Mouse (Mus musculus) limb, embryonic 12.5 days (tissue): ENCODE measurements around the gene Klhl21. TPM values are rescaled to one million over a fixed set of nuclear protein-coding genes. Genes with fewer than 3 reads are reported as not detected.

Experiments used
- ATAC-seq: fragments of 200-750 bp; cut with Nextera tagmentation; 2 replicates; pipeline ENCODE4 v1.8.0; 2017; ENCODE audit warnings: low read depth, moderate TSS enrichment; ENCODE audit not compliant: insufficient number of reproducible peaks, insufficient read depth, low FRiP score, low TSS enrichment
- H3K27ac ChIP-seq: fragments of 300-500 bp; sonication (generic); 2 replicates; pipeline ENCODE4 v1.5.1; 2016; ENCODE audit warnings: mild to moderate bottlenecking, moderate library complexity
- H3K27me3 ChIP-seq: fragments of 300-500 bp; sonication (generic); 2 replicates; pipeline ENCODE4 v1.6.1; 2016; ENCODE audit warnings: mild to moderate bottlenecking, moderate library complexity
- H3K36me3 ChIP-seq: fragments of 300-500 bp; sonication (generic); 2 replicates; pipeline ENCODE4 v1.6.1; 2016; ENCODE audit warnings: mild to moderate bottlenecking, moderate library complexity
- H3K4me1 ChIP-seq: fragments of 300-500 bp; sonication (generic); replicated peaks from 2 replicates; pipeline ENCODE4 v1.6.1; 2016
- H3K4me2 ChIP-seq: fragments of 300-500 bp; sonication (generic); 2 replicates; pipeline ENCODE4 v1.6.1; 2016; ENCODE audit warnings: mild to moderate bottlenecking, moderate library complexity
- H3K4me3 ChIP-seq: fragments of 300-500 bp; sonication (generic); replicated peaks from 2 replicates; pipeline ENCODE4 v1.5.1; 2016; ENCODE audit warnings: mild to moderate bottlenecking
- H3K9ac ChIP-seq: fragments of 300-500 bp; sonication (generic); replicated peaks from 2 replicates; pipeline ENCODE4 v1.6.1; 2016; ENCODE audit warnings: mild to moderate bottlenecking, moderate library complexity
- H3K9me3 ChIP-seq: fragments of 300-500 bp; sonication (generic); 2 replicates; pipeline ENCODE4 v1.6.1; 2016; ENCODE audit warnings: mild to moderate bottlenecking, moderate library complexity
- WGBS: fragments of 180-500 bp; shearing (Covaris S2); methylation state at CpG from one replicate; pipeline ENCODE4 v1.1.7; 2016; 5-methylcytosine and 5-hydroxymethylcytosine counted together
- polyA plus RNA-seq: library from polyadenylated mRNA; unstranded; fragments of >200 nt; fragmentation: Nextera tagmentation; extraction: Ambion mirVana; gene quantifications from 2 replicates; pipeline ENCODE4 v1.2.1, GENCODE M21; 2016

Klhl21 gene
- polyA plus RNA-seq, 1 experiment from 2014 or later, result 16.9 TPM

GRCm38 (mm10) chr4:152039831-152040310 is 31.3 kb downstream of the Klhl21 start:
- Histone ChIP-seq H3K27me3 (no peaks in the 10 kb centered on the region), H3K27ac (peak overlapping the region; percentile 17; the same call in 1 of the 2 replicates), H3K9me3 (no peaks in the 10 kb centered on the region), H3K4me2 (peak overlapping the region; percentile 95), H3K4me3 (peak overlapping the region; percentile 100), H3K9ac (peak overlapping the region; percentile 88), H3K4me1 (peaks cover 13% of the 10 kb centered on the region), H3K36me3 (peaks cover 40% of the 10 kb centered on the region)
- no peak for ATAC-seq
- 5% methylated on average over 25 of the region's 25 CpGs for WGBS

GRCm38 (mm10) chr4:152041924-152042641 is 33.5 kb downstream of the Klhl21 start:
- Histone ChIP-seq H3K9me3 (no peaks in the 10 kb centered on the region), H3K4me1 (peaks cover 13% of the 10 kb centered on the region), H3K27ac (no peak overlapping the region), H3K36me3 (peaks cover 62% of the 10 kb centered on the region), H3K9ac (no peak overlapping the region), H3K27me3 (no peaks in the 10 kb centered on the region), H3K4me3 (no peak overlapping the region), H3K4me2 (no peak overlapping the region)
- no peak for ATAC-seq
- WGBS, result 97% methylated on average over 22 of the region's 22 CpGs

GRCm38 (mm10) chr4:152043171-152043570 is 34.6 kb downstream of the Klhl21 start:
- no peak overlapping the region for H3K9ac ChIP-seq
- no peak overlapping the region for H3K4me3 ChIP-seq
- no peaks in the 10 kb centered on the region for H3K9me3 ChIP-seq
- no peaks in the 10 kb centered on the region for H3K27me3 ChIP-seq
- H3K36me3 ChIP-seq, result peaks cover 73% of the 10 kb centered on the region
- H3K27ac ChIP-seq, result no peak overlapping the region
- WGBS, result 86% methylated on average over 3 of the region's 3 CpGs
- ATAC-seq, result no peak
- peaks cover 13% of the 10 kb centered on the region for H3K4me1 ChIP-seq
- H3K4me2 ChIP-seq, result no peak overlapping the region

DNA sequence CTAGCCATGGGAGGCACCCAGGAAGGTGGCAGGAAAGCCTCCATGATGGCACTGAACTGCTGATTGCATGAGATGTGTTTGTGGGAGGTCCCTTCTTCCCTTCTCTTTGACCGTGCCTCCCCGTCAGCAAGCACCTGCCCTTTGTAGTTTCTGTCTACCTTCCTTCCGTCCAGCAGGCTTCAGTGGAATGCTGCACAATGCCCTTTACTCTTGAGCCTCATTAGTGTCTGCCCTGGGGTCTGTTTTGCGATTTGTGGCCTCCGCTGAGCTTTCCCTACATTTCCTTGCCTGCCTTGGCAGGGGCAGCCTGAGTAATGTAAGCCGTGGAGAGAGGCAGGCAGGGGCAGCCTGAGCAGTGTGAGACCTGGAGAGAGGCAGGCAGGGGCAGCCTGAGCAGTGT is 36.0 kb downstream of the Klhl21 start:
- H3K36me3 ChIP-seq, result peaks cover 87% of the 10 kb centered on the region
- H3K27me3 ChIP-seq, result no peaks in the 10 kb centered on the region
- H3K4me2 ChIP-seq, result no peak overlapping the region
- no peak overlapping the region for H3K27ac ChIP-seq
- no peak for ATAC-seq
- H3K4me3 ChIP-seq, result no peak overlapping the region
- H3K9me3 ChIP-seq, result no peaks in the 10 kb centered on the region
- WGBS, result 71% methylated on average over 6 of the region's 6 CpGs
- H3K4me1 ChIP-seq, result peaks cover 8% of the 10 kb centered on the region
- H3K9ac ChIP-seq, result no peak overlapping the region

GRCm38 (mm10) chr4:152062390-152063110 is 53.9 kb downstream of the Klhl21 start:
- WGBS, result 77% methylated on average over 9 of the region's 9 CpGs
- H3K36me3 ChIP-seq, result peaks cover 52% of the 10 kb centered on the region

DNA sequence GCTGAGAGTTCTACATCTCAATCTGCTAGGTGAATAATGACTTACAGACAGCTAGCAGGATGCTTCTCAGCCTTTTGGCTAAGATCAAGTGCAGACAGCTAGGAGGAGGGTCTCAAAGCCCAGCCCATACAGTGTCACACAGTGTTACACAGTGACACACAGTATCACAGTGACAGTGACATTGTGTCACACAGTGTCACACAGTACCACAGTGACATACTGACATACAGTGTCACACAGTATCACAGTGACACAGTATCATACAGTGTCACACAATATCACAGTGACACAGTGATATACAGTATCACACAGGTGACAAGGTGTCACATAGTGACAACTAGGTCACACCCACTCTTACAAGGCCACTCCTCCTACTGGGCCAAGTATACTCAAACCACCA is 58.7 kb downstream of the Klhl21 start:
- peaks cover 9% of the 10 kb centered on the region for H3K36me3 ChIP-seq
- ATAC-seq, result no peak
- no peaks in the 10 kb centered on the region for H3K27me3 ChIP-seq
- no peaks in the 10 kb centered on the region for H3K9me3 ChIP-seq
- H3K27ac ChIP-seq, result no peak overlapping the region
- no peak overlapping the region for H3K9ac ChIP-seq
- peaks cover 12% of the 10 kb centered on the region for H3K4me1 ChIP-seq
- no peak overlapping the region for H3K4me3 ChIP-seq
- H3K4me2 ChIP-seq, result no peak overlapping the region

More at GRCm38 (mm10) chr4:152062390-152063110, 53.9 kb downstream of the Klhl21 start:
- Histone ChIP-seq H3K9me3 (no peaks in the 10 kb centered on the region), H3K4me1 (no peaks in the 10 kb centered on the region), H3K27ac (no peak overlapping the region), H3K4me2 (no peak overlapping the region), H3K9ac (no peak overlapping the region), H3K4me3 (no peak overlapping the region), H3K27me3 (no peaks in the 10 kb centered on the region)
- no peak for ATAC-seq

Other genes with a start within 250 kb of the Klhl21 start
- 106 and 122 TPM in 2 replicates for gene Camta1, start 146.9 kb upstream of the Klhl21 start, polyA plus RNA-seq
- 86.9 and 93.3 TPM in 2 replicates for gene Dnajc11, start 75.1 kb upstream of the Klhl21 start, polyA plus RNA-seq
- gene Thap3, start 19.8 kb upstream of the Klhl21 start, polyA plus RNA-seq, result 45.5 and 46.7 TPM in 2 replicates
- gene Phf13, start 12.5 kb upstream of the Klhl21 start, polyA plus RNA-seq, result 41.8 and 43.6 TPM in 2 replicates
- gene Zbtb48, start 18.9 kb downstream of the Klhl21 start, polyA plus RNA-seq, result 25.6 and 30.5 TPM in 2 replicates
- 0.91 and 1.1 TPM in 2 replicates for gene Tas1r1, start 29.8 kb downstream of the Klhl21 start, polyA plus RNA-seq
- 45.2 and 46.3 TPM in 2 replicates for gene Nol9, start 30.5 kb downstream of the Klhl21 start, polyA plus RNA-seq
- 17.4 and 17.7 TPM in 2 replicates for gene Plekhg5, start 63.7 kb downstream of the Klhl21 start, polyA plus RNA-seq
- gene Tnfrsf25, start 107.1 kb downstream of the Klhl21 start, polyA plus RNA-seq, result 0.96 and 1.9 TPM in 2 replicates
- 1.9 and 2.3 TPM in 2 replicates for gene Espn, start 143.6 kb downstream of the Klhl21 start, polyA plus RNA-seq
- not detected in 2 replicates for gene Hes2, start 150.1 kb downstream of the Klhl21 start, polyA plus RNA-seq
- gene Acot7, start 169.3 kb downstream of the Klhl21 start, polyA plus RNA-seq, result 37.6 and 40.2 TPM in 2 replicates